Mouse (Mus musculus) embryonic fibroblast, embryonic 13.5 days (primary cell): ENCODE measurements around the gene Npc2. TPM values are rescaled to one million over a fixed set of nuclear protein-coding genes. Genes with fewer than 3 reads are reported as not detected.

Source experiments
- H3K27ac ChIP-seq: 2 replicates; pipeline ENCODE4 v1.5.1; 2012; ENCODE audit warnings: low read length, control low read depth, inconsistent platforms; ENCODE audit not compliant: insufficient read depth
- H3K4me1 ChIP-seq: 2 replicates; pipeline ENCODE4 v1.6.1; 2011; ENCODE audit warnings: low read length; ENCODE audit not compliant: control insufficient read depth, insufficient read depth
- H3K4me3 ChIP-seq: 2 replicates; pipeline ENCODE4 v1.5.1; 2011; ENCODE audit warnings: mild to moderate bottlenecking, control low read depth, low read length; ENCODE audit not compliant: insufficient read depth
- CTCF ChIP-seq: IDR thresholded peaks from 2 replicates; pipeline ENCODE4 v1.5.1; 2011; ENCODE audit warnings: mild to moderate bottlenecking, control low read depth, low read length, moderate library complexity, borderline replicate concordance; ENCODE audit not compliant: insufficient read depth
- POLR2A ChIP-seq: IDR thresholded peaks from 2 replicates; pipeline ENCODE4 v1.6.1; 2011; ENCODE audit warnings: low read depth, mild to moderate bottlenecking, control low read depth, low read length, moderate library complexity
- polyA plus RNA-seq: library from polyadenylated mRNA; stranded (reverse); fragments of >200 nt; gene quantifications from 2 replicates; pipeline ENCODE4 v1.2.4, GENCODE M21; 2011; ENCODE audit warnings: low read depth; ENCODE audit not compliant: missing spikeins, insufficient read length

The Npc2 gene
- polyA plus RNA-seq, 1 experiment: 203 TPM

DNA sequence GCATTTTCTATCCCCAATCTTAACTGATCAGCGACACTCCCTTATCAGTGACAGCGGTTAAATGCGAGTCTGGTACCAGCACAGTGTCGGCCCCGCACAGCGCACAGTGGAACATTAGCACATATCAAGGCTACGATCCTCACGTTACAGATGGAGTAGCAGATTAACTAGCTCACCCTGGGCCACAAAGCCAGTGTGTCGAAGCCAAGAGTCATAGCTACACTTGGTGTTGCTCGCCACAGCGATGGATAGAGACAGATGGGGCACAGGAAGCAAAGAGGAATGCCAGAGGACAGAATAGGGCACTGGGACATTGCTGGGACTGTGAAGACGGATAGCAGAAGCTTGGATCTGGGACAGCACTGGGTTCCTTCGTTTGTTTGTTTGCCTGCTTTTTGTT lies 34.4 kb upstream of the Npc2 start:
- no peak overlapping the region for H3K4me3 ChIP-seq
- no peaks in the 10 kb centered on the region for H3K4me1 ChIP-seq
- no peak for TF ChIP-seq POLR2A
- no peak for TF ChIP-seq CTCF
- H3K27ac ChIP-seq: no peak overlapping the region

- TF ChIP-seq POLR2A (no peak), CTCF (no peak)
- no peak overlapping the region for H3K27ac ChIP-seq
- no peaks in the 10 kb centered on the region for H3K4me1 ChIP-seq
- H3K4me3 ChIP-seq: no peak overlapping the region
Measured at GRCm38 (mm10) chr12:84806726-84807125, 33.8 kb upstream of the Npc2 start.

DNA sequence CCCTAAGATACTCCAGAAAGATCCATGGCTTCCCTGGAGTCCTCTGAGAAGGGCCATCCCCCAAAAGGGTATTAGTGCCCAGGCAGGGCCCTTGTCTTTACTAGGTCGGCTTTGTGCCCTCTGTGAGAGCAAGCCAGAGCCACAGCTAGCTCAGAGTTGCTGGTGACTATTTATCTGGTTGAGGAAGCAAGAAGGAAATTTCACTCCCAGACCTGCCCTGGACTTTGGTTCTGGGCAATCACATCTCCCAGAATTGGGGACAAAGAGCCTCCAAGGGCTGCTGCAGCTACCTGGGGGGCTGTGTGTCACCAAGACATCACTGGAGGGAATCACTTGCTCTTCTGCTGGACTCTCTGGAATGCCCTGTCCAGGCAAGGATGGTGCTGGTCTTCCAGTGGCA lies 33.1 kb upstream of the Npc2 start:
- Histone ChIP-seq H3K27ac (no peak overlapping the region), H3K4me1 (no peaks in the 10 kb centered on the region), H3K4me3 (no peak overlapping the region)
- no peak for TF ChIP-seq POLR2A
- TF ChIP-seq CTCF: no peak

GRCm38 (mm10) chr12:84805228-84805842 lies 32.4 kb upstream of the Npc2 start:
- Histone ChIP-seq H3K4me3 (no peak overlapping the region), H3K27ac (no peak overlapping the region), H3K4me1 (no peaks in the 10 kb centered on the region)
- no peak for TF ChIP-seq POLR2A
- TF ChIP-seq CTCF: no peak

GRCm38 (mm10) chr12:84802625-84803024 lies 29.7 kb upstream of the Npc2 start:
- H3K4me3 ChIP-seq: no peak overlapping the region
- no peak overlapping the region for H3K27ac ChIP-seq
- H3K4me1 ChIP-seq: no peaks in the 10 kb centered on the region
- TF ChIP-seq CTCF (no peak), POLR2A (no peak)

GRCm38 (mm10) chr12:84801532-84802110 lies 28.7 kb upstream of the Npc2 start:
- Histone ChIP-seq H3K4me3 (no peak overlapping the region), H3K4me1 (no peaks in the 10 kb centered on the region), H3K27ac (no peak overlapping the region)
- TF ChIP-seq POLR2A (no peak), CTCF (no peak)

DNA sequence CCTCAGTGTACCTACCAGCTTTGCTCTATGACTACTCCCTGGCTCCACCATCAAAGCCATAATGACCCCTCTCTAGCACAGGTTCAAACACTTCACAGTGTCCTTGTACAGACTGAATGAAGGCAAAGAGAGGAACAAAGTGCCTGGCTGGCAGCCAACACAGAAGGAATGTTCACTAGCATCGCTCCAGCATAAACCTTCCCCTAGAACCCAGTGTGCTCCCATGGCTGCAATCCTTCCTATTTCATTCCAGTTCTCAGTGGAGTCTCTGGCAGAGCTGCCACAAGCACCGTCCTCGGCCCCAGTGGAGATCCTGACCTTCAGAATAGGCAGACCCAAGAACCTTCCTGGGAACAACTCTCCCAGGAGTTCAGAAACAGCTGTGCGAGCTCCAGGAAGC lies 27.5 kb upstream of the Npc2 start:
- Histone ChIP-seq H3K27ac (no peak overlapping the region), H3K4me3 (no peak overlapping the region), H3K4me1 (no peaks in the 10 kb centered on the region)
- TF ChIP-seq POLR2A (no peak), CTCF (no peak)

- TF ChIP-seq CTCF: no peak
- no peak for TF ChIP-seq POLR2A
- H3K4me1 ChIP-seq: no peaks in the 10 kb centered on the region
- no peak overlapping the region for H3K4me3 ChIP-seq
Measured at GRCm38 (mm10) chr12:84799086-84799485, 26.1 kb upstream of the Npc2 start.

DNA sequence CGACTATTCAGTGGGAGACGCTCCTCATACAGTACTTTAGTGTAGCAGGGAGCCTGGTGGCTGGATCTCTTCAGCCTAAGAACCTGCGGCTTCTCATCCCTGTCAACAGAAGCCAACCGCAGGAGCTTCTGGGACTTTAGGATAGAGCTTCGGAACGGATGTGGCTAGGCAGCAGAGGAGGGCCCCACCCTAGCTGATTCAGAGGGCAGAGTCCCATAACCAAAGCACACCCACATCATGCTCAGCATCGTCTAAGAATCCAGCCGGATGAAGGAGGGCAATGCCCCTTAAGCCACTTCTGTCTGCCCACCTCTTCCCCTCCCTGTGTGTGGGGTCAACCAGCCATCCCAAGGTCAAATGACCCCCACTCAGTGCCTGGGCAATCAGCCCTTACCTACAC lies 21.7 kb upstream of the Npc2 start:
- Histone ChIP-seq H3K4me3 (no peak overlapping the region), H3K4me1 (peaks cover 5% of the 10 kb centered on the region; the same call in 1 of the 2 replicates), H3K27ac (no peak overlapping the region)
- no peak for TF ChIP-seq POLR2A
- TF ChIP-seq CTCF: no peak

More at GRCm38 (mm10) chr12:84799086-84799485, 26.1 kb upstream of the Npc2 start:
- no peak overlapping the region for H3K27ac ChIP-seq

- Histone ChIP-seq H3K27ac (no peak overlapping the region), H3K4me3 (no peak overlapping the region), H3K4me1 (peaks cover 5% of the 10 kb centered on the region; the same call in 1 of the 2 replicates)
- TF ChIP-seq POLR2A (no peak), CTCF (no peak)
Measured at GRCm38 (mm10) chr12:84792629-84793028, 19.7 kb upstream of the Npc2 start.
